ENCODE assay signal across 15 mouse cellular contexts in genomic region chr16:9247198-9247597, GRCm38 (mm10).
A peak's percentile ranks its signal among the peaks of the same experiment; 100 is the strongest.
DNase-seq lines count a peak whose midpoint lies in the region; ATAC-seq and TF ChIP-seq lines count a peak whose summit lies in the region.
"Had no signal": no experiment of that assay in that cellular context is flagged by ENCODE, and none has a peak within 500 bp of the region (broad histone marks: within the 10 kb centered on the region; RNA-seq: fewer than 3 reads in every experiment).

No protein-coding gene starts in this region.

- no peak overlapping the region for H3K9ac ChIP-seq in midbrain, embryonic 13.5 days (replicated peaks)
- H3K9ac ChIP-seq: forebrain, embryonic 12.5 days; heart, embryonic 15.5 days; liver, embryonic 13.5 days; midbrain, embryonic 15.5 days had no signal

- peak; percentile 70 for DNase-seq in heart, adult 11 months
- DNase-seq in heart, adult 18-20 months = no peak
- peak; percentile 80 for DNase-seq in Patski (ENCODE audit: low read depth, low spot score)
- DNase-seq in fat pad, adult 2 months (ENCODE audit: extremely low read depth, low read depth, low spot score) = peak; percentile 11
- peak; percentile 32 for DNase-seq in limb, embryonic 10.5 days (ENCODE audit: low spot score)
- DNase-seq: cerebellum, adult 9-10 months; heart, adult 2 months; kidney, adult 18-20 months; liver, embryonic 13.5 days had no signal

- no peaks in the 10 kb centered on the region for H3K9me3 ChIP-seq in limb, embryonic 10.5 days (replicated peaks)
- H3K9me3 ChIP-seq in midbrain, embryonic 13.5 days = no peaks in the 10 kb centered on the region
- H3K9me3 ChIP-seq: forebrain, embryonic 12.5 days; heart, embryonic 15.5 days; liver, embryonic 13.5 days; midbrain, embryonic 15.5 days had no signal

- H3K4me1 ChIP-seq in limb, embryonic 10.5 days = peaks cover 26% of the 10 kb centered on the region; the same call in 1 of the 2 replicates
- H3K4me1 ChIP-seq in midbrain, embryonic 13.5 days (replicated peaks) = no peaks in the 10 kb centered on the region
- H3K4me1 ChIP-seq: forebrain, embryonic 12.5 days; heart, embryonic 15.5 days; liver, embryonic 13.5 days; midbrain, embryonic 15.5 days had no signal

- POLR2A ChIA-PET in Patski (lab: Charles Lee) = interaction anchor here (0.9 kb wide), 1 partner anchor 30 kb away, joined by 3 read pairs; no protein-coding TSS in a partner anchor

- ATAC-seq in Patski = peak; percentile 79
- ATAC-seq in megakaryocyte, adult 5-6 weeks (ENCODE audit: poor library complexity, severe bottlenecking) = no peak
- ATAC-seq in midbrain, embryonic 13.5 days = no peak
- ATAC-seq: hindbrain, postnatal 0 days; midbrain, embryonic 15.5 days had no signal

- H3K36me3 ChIP-seq in limb, embryonic 10.5 days = no peaks in the 10 kb centered on the region
- no peaks in the 10 kb centered on the region for H3K36me3 ChIP-seq in midbrain, embryonic 13.5 days
- H3K36me3 ChIP-seq: forebrain, embryonic 12.5 days; heart, embryonic 15.5 days; liver, embryonic 13.5 days; midbrain, embryonic 15.5 days had no signal

- CTCF ChIA-PET in Patski (lab: Charles Lee) = interaction anchor here (1.0 kb wide), 1 partner anchor 11 kb away, joined by 4 read pairs; no protein-coding TSS in a partner anchor

- in situ Hi-C loops in Patski (cut with MboI; ENCODE audit: low pct_unique_long_range_greater_than_20kb) = loop anchor here (5.0 to 25.0 kb wide), 2 partner anchors 230 to 360 kb away; no protein-coding TSS in a partner anchor

- WGBS in limb, embryonic 10.5 days = 66% methylated on average over 3 of the region's 3 CpGs
- WGBS in midbrain, embryonic 13.5 days = 76% methylated on average over 3 of the region's 3 CpGs

- no peak overlapping the region for H3K4me3 ChIP-seq in limb, embryonic 10.5 days
- H3K4me3 ChIP-seq in midbrain, embryonic 13.5 days (replicated peaks) = no peak overlapping the region
- H3K4me3 ChIP-seq: forebrain, embryonic 12.5 days; heart, adult 2 months; heart, embryonic 15.5 days; liver, embryonic 13.5 days; midbrain, embryonic 15.5 days had no signal

- H3K4me2 ChIP-seq in midbrain, embryonic 13.5 days (replicated peaks) = no peak overlapping the region
- H3K4me2 ChIP-seq: forebrain, embryonic 12.5 days; heart, embryonic 15.5 days; liver, embryonic 13.5 days; midbrain, embryonic 15.5 days had no signal

- no peaks in the 10 kb centered on the region for H3K27me3 ChIP-seq in Patski
- H3K27me3 ChIP-seq in limb, embryonic 10.5 days (ENCODE audit: low read depth, poor library complexity, severe bottlenecking) = no peaks in the 10 kb centered on the region
- H3K27me3 ChIP-seq in midbrain, embryonic 13.5 days = no peaks in the 10 kb centered on the region
- H3K27me3 ChIP-seq: forebrain, embryonic 12.5 days; heart, embryonic 15.5 days; liver, embryonic 13.5 days; midbrain, embryonic 15.5 days had no signal

- no peak overlapping the region for H3K27ac ChIP-seq in limb, embryonic 10.5 days
- H3K27ac ChIP-seq in midbrain, embryonic 13.5 days = no peak overlapping the region
- H3K27ac ChIP-seq: forebrain, embryonic 12.5 days; heart, adult 2 months; heart, embryonic 15.5 days; hindbrain, postnatal 0 days; liver, embryonic 13.5 days; midbrain, embryonic 15.5 days had no signal

- TF ChIP-seq CTCF in Patski (IDR thresholded peaks at IDR 0.05) = no peak

Comparison
In these comparisons a context has a peak if more than half of its experiments do, and no peak if none do; other contexts are left out.
1. DNase-seq: peak in heart, adult 11 months (single experiment), Patski (single experiment), fat pad, adult 2 months (single experiment) and limb, embryonic 10.5 days (single experiment); none in heart, adult 18-20 months (0 of 2).